Mouse (Mus musculus): ENCODE measurements around the gene Rph3a.
"Not testable (repeated sequence)": the region's sequence is repeated elsewhere in the genome, so short reads cannot be mapped to it uniquely, and the experiment has no call there.

DNA sequence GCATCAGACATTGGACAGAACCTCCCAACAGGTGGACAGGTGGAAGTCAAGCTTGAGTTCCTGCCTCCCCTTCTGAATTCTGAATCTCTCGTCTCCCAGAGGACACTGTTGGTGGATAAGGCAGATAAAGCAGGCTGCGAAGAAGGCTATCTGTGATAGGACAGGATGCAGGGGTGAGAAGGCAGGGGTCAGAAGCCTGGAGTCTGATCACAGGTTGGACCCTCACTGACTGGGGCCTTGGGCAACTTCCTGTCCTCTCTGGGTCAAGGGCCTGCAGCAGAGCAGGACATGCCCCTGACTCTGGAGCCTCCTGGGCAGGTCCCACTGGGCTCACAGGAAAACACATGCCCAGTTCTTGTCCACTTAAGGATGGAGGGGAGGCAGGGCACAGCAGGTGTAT, 83.6 kb downstream of the Rph3a start:
- not testable (repeated sequence) for TF ChIP-seq MAFK (IDR thresholded peaks at IDR 0.05; ENCODE audit: borderline replicate concordance, low read depth, low read length); JUND (IDR thresholded peaks at IDR 0.05; ENCODE audit: low read depth, low read length); POLR2A (IDR thresholded peaks at IDR 0.05; ENCODE audit: control insufficient read depth in 1 of 2, insufficient read depth in 1 of 2, low read depth in 1 of 2, low read length in 2 of 2, poor library complexity in 1 of 2); CTCF (IDR thresholded peaks at IDR 0.05 in 2 of 3, conservative IDR thresholded peaks at IDR 0.05 in 1 of 3; ENCODE audit: control insufficient read depth in 1 of 3, insufficient read depth in 1 of 3, low read depth in 2 of 3, low read length in 3 of 3, poor library complexity in 1 of 3, severe bottlenecking in 1 of 3); E2F4 (IDR thresholded peaks at IDR 0.05; ENCODE audit: borderline replicate concordance, low read depth, low read length); ZC3H11A (IDR thresholded peaks at IDR 0.05; ENCODE audit: low read depth, low read length); CHD2 (IDR thresholded peaks at IDR 0.05; ENCODE audit: low read length); MAX (IDR thresholded peaks at IDR 0.05; ENCODE audit: low read length); USF1 (IDR thresholded peaks at IDR 0.05; ENCODE audit: low read depth, low read length); MAZ (IDR thresholded peaks at IDR 0.05; ENCODE audit: low read depth, low read length); MYC (IDR thresholded peaks at IDR 0.05; ENCODE audit: low read depth, low read length); BHLHE40 (IDR thresholded peaks at IDR 0.05; ENCODE audit: borderline replicate concordance, low read depth, low read length); KAT2A (conservative IDR thresholded peaks at IDR 0.05; ENCODE audit: low read depth, low read length)

Data from MEL (cell line).